Mouse (Mus musculus) adrenal gland, adult 2 months (tissue): ENCODE measurements around the gene Nid1. TPM values are rescaled to one million over a fixed set of nuclear protein-coding genes. Genes with fewer than 3 reads are reported as not detected.
"Not testable (repeated sequence)": the region's sequence is repeated elsewhere in the genome, so short reads cannot be mapped to it uniquely, and the experiment has no call there.

ENCODE experiments used
- DNase-seq: peaks from one replicate; pipeline ENCODE4 v3.0.0; 2021
- long read RNA-seq: library from polyadenylated mRNA; stranded (forward); transcript quantifications from one replicate; pipeline ENCODE4 v2.0.0, GENCODE M21; 2021
- polyA plus RNA-seq: library from polyadenylated mRNA; depleted of rRNA; stranded (reverse); fragments of >200 nt; gene quantifications from 2 replicates; pipeline ENCODE4 v1.2.3, GENCODE M21; 2012; rRNA removed
- total RNA-seq, 2 experiments: library from RNA; stranded (reverse); gene quantifications; 2 replicates each; pipeline ENCODE4 v1.2.3; 2021

Gene Nid1
- total RNA-seq (10 to 100 TPM; 62.4 to 64.1 TPM), polyA plus RNA-seq (68.3 and 74.0 TPM in 2 replicates)
- long read RNA-seq, full-length matches to known transcripts: 2 of 6 reads
- long read RNA-seq, partial matches to known transcripts: 2 of 6 reads
- long read RNA-seq, other reads (novel, unspliced or antisense): 2 of 6 reads

GRCm38 (mm10) chr13:13437460-13438015, at the start of gene Nid1:
Gene Nid1 (plus strand): TSS chr13:13437551.
- DNase-seq: peak; percentile 44

DNA sequence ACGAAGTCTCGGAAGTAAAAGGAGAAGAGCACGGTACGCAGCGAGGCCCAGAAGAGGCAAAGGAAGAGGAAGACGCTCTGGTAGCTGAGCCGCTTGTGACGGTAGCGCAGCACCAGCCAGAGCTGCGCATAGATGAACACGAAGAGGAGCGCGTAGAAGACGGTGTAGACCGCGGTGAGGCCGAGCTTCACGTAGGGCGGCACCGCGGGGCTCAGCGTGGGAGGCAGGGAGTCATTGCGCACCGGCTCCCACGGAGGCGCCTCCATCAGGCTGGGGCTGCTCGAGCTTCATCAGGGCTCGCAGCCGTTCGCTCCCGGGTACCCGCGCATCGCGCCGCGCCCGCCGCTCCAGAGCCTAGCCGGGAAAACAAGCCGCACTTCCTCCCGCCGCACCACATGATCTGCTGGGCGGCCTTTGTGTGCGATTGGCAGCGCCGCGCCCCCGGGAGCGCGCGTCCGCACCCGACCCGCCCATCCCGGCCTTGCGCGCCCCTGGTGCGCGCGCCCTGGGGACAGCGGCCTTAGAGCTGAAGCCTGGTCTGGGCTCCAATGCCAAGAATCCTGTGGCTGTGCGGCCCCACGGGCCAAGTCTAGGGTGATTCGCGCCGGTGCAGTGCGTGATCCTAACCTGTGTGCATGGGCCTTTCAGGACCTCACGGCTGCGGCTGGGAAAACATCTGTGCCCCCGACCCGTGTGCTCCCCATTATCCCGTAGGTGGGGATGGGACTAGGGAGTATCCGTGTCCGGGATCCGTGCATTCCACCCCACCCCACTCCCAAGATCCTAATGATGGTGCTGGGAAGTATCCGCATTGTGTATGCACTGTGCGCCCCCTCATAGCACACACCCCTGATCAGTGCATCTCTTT, 43.9 kb upstream of the Nid1 start, which contains the start of gene Gpr137b:
Gene Gpr137b, minus strand, starts transcription at position 787 of the 868 bp plus-strand sequence.
- peak; percentile 83 for DNase-seq

DNA sequence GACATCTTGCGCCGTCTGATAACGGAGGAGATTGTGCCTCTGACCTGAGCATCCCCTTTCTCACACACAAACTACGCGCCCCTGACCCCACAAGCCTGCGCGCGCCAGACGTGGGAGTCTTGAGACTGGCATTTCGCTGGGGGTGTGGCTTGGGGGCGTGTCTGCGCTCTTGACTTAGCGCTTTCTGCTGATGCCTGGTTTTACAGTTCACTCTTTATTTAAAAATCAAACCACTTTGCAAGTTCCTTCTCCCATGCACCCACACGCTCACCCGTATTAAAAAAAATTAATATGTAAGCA, 43.3 kb upstream of the Nid1 start:
- DNase-seq: peak; percentile 51

DNA sequence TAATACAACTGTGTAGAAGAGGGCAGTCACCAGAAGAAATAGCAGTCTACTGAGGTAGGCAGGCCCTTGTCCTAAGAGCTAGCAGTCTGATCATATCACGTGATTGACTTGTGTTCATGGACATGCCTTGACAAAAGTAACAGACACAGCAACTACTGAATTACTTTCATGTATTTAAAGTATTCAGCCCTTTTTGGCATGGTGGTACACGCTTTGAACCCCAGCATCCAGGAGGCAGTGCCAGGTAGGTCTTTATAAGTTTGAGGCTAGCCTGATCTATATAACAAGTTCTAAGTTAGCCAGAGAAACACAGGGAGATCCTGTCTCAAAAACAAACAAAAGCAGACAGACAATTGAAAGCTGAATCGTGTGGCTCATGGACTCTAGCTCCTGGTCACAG, 36.5 kb upstream of the Nid1 start:
- DNase-seq: not testable (repeated sequence)

DNA sequence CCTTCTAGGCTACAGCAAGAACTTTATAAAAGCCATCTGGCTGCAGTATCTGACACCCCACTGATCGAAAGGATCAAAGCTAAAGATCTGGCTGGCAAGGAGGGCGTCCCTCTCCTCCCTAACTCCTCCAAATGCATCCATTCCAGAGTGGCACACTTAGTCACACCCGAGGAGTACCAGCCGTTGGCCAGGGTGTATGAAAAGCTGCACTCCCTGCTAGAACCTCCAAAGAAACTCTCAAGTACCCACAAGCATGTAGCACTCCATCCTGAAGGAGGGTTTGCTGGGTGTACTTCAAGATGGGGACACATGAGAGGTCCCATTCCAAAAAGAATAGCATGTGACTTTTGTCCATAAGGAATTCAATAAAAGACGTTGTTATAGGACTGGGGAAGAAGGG, 34.5 kb upstream of the Nid1 start:
- DNase-seq: not testable (repeated sequence)

DNA sequence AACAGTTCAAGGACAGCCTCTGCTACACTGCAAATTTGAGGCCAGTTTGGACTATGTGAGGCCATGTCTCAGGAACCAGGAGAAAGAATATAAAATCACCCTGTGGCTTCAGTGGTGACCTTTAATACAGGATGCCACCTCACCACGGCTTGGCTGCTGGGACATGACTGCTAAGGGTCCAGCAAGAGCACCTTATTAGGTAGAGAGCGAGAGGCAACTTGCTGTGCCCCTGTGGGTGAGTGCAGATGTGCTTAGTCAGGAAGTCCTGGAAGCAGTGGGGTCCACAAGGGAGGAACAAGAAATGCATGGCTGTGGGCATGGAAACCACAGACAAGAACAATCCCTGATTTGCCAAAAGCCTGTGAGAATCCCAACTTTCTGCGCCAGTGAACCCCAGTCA, 34.0 kb upstream of the Nid1 start:
- DNase-seq: not testable (repeated sequence)

GRCm38 (mm10) chr13:13403839-13404238, 33.5 kb upstream of the Nid1 start:
- DNase-seq: not testable (repeated sequence)

- peak; percentile 74 for DNase-seq
Measured at GRCm38 (mm10) chr13:13404517-13405155, 32.7 kb upstream of the Nid1 start.

DNA sequence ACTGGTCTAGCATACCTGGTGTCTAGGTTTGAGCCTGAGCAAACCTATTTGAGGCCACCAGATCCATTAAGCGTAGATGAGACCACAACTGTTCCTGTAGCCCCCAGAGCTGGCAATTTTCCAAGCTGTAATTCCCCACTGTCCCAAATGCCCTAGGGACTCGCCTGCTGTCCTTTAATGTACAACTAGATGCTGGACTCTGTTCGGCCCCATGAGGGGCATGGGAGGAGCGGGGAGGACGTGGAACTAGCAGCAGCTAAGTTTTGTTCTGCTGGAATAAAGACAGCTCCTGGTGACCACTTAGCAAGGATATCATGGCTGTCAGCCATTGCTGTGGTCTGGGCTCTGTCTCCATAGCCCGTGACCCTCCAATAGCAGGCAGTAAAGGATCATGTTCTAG, 31.8 kb upstream of the Nid1 start:
- DNase-seq: not testable (repeated sequence)

- DNase-seq: no peak
Measured at GRCm38 (mm10) chr13:13414206-13414605, 23.1 kb upstream of the Nid1 start.

- peak; percentile 62 for DNase-seq
Measured at GRCm38 (mm10) chr13:13415120-13416006, 22.0 kb upstream of the Nid1 start.

DNA sequence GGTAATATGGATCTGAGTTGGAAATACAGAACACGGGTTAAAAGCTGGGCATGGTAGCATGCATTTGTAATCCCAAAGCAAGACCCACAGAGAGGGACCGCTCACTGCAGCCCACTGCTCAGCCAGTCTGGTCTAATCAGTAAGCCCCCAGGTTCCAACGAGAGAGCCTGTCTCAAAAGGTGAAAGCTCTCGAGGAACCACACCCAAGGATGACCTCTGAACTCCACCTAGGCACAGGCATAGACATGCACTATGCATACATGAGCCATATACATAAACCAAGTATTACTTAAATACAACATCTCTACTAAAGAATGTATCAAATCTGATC, 21.4 kb upstream of the Nid1 start:
- not testable (repeated sequence) for DNase-seq

GRCm38 (mm10) chr13:13418859-13419258, 18.5 kb upstream of the Nid1 start:
- not testable (repeated sequence) for DNase-seq

GRCm38 (mm10) chr13:13423301-13423700, 14.1 kb upstream of the Nid1 start:
- DNase-seq: not testable (repeated sequence)

DNA sequence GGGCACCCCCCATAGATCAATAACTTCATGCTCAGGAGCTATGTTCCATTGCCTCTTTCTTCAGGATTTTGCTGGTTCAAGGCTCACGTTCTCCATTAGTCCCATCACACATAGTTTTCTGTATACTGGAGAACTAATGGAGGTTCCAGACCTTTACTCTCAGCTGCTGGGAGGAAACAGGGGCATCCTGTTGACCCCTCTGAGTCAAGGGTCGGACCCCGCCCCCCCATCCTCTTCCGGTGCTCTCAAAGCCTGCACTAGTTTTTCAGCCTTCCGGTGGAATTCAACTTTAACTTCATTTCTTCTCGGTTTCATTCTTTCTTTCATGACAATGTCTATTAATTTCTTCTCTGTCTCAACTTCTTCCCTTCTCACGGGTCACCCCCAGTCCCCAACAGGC, 1.2 kb upstream of the Nid1 start:
- peak; percentile 48 for DNase-seq

DNA sequence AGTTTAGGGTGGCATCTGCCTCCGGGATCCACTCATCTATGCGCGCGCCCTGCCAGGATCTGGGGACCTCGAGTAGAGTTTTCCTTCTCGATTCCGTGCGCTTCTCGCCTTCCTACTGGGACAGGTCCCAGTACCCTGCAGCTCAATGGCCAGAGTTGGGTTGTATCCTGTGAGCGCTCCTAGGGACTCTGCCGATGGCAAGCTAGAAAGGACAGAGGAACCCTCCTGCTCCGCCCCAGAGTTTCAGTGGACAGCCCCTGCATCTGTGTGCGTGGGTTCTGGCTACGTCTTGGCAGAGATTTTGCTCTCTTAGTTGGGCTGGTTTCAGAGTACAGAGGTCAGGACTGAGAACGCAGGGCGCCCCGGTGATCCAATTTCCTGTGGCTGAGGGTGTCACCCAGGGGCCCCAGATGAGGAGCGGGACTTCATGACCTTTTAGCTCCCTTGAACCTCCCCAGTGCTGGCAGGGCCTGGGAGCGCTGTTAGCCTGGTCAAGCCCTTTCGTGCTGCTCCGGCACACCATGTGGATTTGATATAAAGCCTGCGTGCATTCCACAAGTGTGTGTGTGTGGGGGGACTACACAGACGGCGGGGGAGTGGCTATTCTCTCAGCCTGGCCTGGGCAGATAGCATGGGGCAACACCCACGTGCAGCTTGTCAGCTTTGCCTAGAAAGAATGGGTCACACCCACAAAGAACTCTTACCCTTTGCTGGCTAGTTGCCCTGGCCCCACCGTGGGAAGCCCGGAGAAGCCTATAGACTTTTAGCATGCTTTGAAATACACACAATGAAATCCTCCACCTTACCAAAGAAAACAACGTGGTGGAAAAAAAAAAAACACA, 982 bp downstream of the Nid1 start:
- peak; percentile 20 for DNase-seq

- DNase-seq: not testable (repeated sequence)
Measured at GRCm38 (mm10) chr13:13445601-13446000, 8.2 kb downstream of the Nid1 start.

GRCm38 (mm10) chr13:13446711-13447443, 9.5 kb downstream of the Nid1 start:
- not testable (repeated sequence) for DNase-seq

DNA sequence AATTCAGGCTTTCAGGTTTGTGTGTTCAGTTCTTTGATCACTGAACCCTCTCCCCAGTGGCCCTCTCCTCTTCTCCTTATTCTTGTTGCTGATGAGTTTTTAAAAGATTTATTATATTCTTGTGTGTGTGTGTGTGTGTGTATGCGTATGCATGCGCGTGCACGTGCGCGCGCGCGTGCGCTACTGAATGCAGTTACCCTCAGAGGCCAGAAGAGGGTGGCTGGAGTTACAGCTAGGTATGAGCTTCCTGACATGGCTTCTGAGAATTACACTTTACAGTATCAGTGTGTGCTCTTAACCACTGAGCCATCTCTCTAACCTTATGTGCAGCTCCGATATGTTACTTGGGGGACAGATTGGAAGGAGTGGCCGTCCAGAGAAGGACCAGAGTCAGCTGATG, 12.6 kb downstream of the Nid1 start:
- not testable (repeated sequence) for DNase-seq

DNA sequence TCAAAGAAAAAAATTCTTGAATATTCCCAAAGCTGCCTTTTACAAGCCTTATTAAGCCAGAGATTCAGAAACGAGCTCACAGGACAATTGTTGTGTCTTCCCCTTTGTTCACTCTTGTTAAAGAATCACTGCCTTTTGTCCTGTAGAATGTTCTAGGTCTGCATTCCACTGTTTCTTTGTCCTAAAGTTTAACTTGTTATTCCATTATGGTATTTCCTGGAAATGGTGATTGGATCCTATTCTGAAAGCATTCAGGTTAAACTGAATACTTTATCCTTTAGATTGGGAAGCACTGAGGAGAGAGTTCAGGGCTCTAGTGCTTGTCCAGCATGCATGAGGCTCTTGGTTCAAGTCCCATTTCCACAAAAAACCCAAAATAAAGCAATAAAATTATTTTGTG, 13.6 kb downstream of the Nid1 start:
- not testable (repeated sequence) for DNase-seq
